Mouse (Mus musculus) limb, embryonic 11.5 days (tissue): ENCODE results near the gene Zscan5b. TPM values are rescaled to one million over a fixed set of nuclear protein-coding genes. Genes with fewer than 3 reads are reported as not detected.

ENCODE experiments used
- ATAC-seq: fragments of 200-750 bp; cut with Nextera tagmentation; 2 replicates; pipeline ENCODE4 v1.8.0; 2017; ENCODE audit warnings: low read depth; ENCODE audit not compliant: insufficient number of reproducible peaks, low FRiP score, low TSS enrichment
- DNase-seq: peaks from one replicate; pipeline ENCODE4 v3.0.0-alpha.2; 2015; ENCODE audit warnings: low spot score
- H3K27ac ChIP-seq: fragments of 300-500 bp; sonication (generic); replicated peaks from 2 replicates; pipeline ENCODE4 v1.5.1; 2014; ENCODE audit warnings: low read depth, mild to moderate bottlenecking, low read length
- H3K27me3 ChIP-seq: fragments of 300-500 bp; sonication (generic); 2 replicates; pipeline ENCODE4 v1.6.1; 2014; ENCODE audit warnings: mild to moderate bottlenecking, low read length, mixed read lengths; ENCODE audit not compliant: control insufficient read depth, insufficient read depth
- H3K36me3 ChIP-seq: fragments of 300-500 bp; sonication (generic); 2 replicates; pipeline ENCODE4 v1.6.1; 2014; ENCODE audit warnings: mild to moderate bottlenecking, low read length, moderate library complexity, mixed read lengths; ENCODE audit not compliant: control insufficient read depth, insufficient read depth
- H3K4me1 ChIP-seq: fragments of 300-500 bp; sonication (generic); 2 replicates; pipeline ENCODE4 v1.6.1; 2014; ENCODE audit warnings: low read length, mixed read lengths; ENCODE audit not compliant: control insufficient read depth, insufficient read depth
- H3K4me2 ChIP-seq: fragments of 300-500 bp; sonication (generic); 2 replicates; pipeline ENCODE4 v1.6.1; 2014; ENCODE audit warnings: low read depth, mild to moderate bottlenecking, moderate library complexity; ENCODE audit not compliant: severe bottlenecking
- H3K4me3 ChIP-seq: fragments of 300-500 bp; sonication (generic); 2 replicates; pipeline ENCODE4 v1.5.1; 2014; ENCODE audit warnings: low read depth, low read length
- H3K9ac ChIP-seq: fragments of 300-500 bp; sonication (generic); 2 replicates; pipeline ENCODE4 v1.6.1; 2014; ENCODE audit warnings: mild to moderate bottlenecking, low read length
- H3K9me3 ChIP-seq: fragments of 300-500 bp; sonication (generic); 2 replicates; pipeline ENCODE4 v1.6.1; 2016; ENCODE audit warnings: low read length; ENCODE audit not compliant: control insufficient read depth
- WGBS: fragments of 180-500 bp; shearing (Covaris S2); extraction: QIAGEN DNeasy Blood & Tissue Kit; methylation state at CpG from one replicate; pipeline ENCODE4 v1.1.7; 2014; 5-methylcytosine and 5-hydroxymethylcytosine counted together
- polyA plus RNA-seq: library from polyadenylated mRNA; unstranded; fragments of >200 nt; fragmentation: Nextera tagmentation; extraction: Ambion mirVana; gene quantifications from 2 replicates; pipeline ENCODE4 v1.2.1, GENCODE M21; 2014

Gene Zscan5b
- polyA plus RNA-seq, 1 experiment from 2014 or later: not detected

DNA sequence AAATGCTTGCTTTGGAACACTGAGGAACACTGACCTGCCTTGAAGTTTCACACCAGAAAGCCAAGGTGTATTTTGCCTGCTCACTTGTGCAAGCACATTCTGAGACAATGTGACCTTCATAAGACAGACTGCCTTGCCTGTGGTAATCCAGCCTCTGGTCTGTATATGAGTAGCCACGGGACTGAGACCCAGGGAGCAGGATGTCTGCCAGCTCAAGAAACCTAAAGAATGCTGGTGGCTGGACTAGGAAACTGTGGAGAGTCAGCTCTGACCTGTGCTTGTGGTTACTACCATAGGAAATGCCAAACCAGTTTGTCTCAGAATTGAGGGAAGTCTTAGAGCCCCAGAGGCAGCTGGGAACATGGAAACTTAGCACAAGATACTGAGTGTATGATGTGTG lies 36.7 kb upstream of the Zscan5b start:
- H3K9ac ChIP-seq: no peak overlapping the region
- H3K9me3 ChIP-seq: peaks cover 2% of the 10 kb centered on the region; the same call in 1 of the 2 replicates
- ATAC-seq (no peak), DNase-seq (no peak)
- no peak overlapping the region for H3K27ac ChIP-seq
- no peak overlapping the region for H3K4me2 ChIP-seq
- peaks cover 14% of the 10 kb centered on the region for H3K36me3 ChIP-seq
- H3K4me1 ChIP-seq: no peaks in the 10 kb centered on the region
- H3K27me3 ChIP-seq: no peaks in the 10 kb centered on the region
- H3K4me3 ChIP-seq: no peak overlapping the region
- WGBS: 94% methylated on average over 1 of the region's 1 CpGs

DNA sequence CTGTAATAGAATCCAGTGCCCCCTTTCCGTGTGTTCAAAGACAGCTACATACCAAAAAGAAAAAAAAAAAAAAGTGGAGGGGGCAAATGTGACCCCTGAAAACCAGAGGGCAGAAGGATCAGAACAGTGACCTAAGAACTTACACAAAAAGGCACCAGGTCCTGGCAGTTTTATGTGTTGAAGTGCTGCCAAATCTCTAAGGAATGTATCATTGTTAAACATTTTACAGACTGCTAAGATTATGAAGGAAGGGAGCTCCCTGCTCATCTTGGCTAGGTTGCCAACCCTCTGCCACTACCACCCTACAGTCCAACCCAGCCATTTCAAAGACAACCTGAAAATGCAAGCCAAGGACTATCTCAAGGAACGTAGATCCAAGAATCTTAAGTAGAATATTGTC lies 35.9 kb upstream of the Zscan5b start:
- Histone ChIP-seq H3K4me1 (no peaks in the 10 kb centered on the region), H3K9me3 (peaks cover 2% of the 10 kb centered on the region; the same call in 1 of the 2 replicates), H3K4me2 (no peak overlapping the region), H3K9ac (no peak overlapping the region), H3K27me3 (no peaks in the 10 kb centered on the region), H3K27ac (no peak overlapping the region), H3K4me3 (no peak overlapping the region), H3K36me3 (peaks cover 14% of the 10 kb centered on the region)
- no peak for ATAC-seq
- 90% methylated on average over 2 of the region's 2 CpGs for WGBS
- DNase-seq: no peak

DNA sequence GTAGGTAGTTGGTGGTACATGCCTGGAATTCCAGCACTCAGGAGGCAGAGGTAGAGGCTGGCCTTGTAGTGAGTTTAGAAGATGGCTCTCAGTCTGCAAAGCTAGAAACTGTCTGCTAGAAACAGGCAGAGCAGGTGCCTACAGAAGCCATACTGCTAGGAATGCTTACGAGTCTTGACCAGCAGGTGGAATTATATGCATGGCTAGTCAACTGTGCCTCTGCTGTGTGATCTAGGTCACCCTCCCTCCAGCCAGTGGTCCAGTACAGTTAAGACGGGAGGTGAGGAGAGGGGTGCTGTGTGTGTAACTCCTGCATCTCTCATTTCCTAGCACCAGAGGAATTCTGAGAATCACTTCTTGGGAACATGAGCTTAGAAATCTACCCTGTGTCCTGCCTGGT lies 35.3 kb upstream of the Zscan5b start:
- 89% methylated on average over 2 of the region's 2 CpGs for WGBS
- H3K9ac ChIP-seq: no peak overlapping the region
- no peaks in the 10 kb centered on the region for H3K4me1 ChIP-seq
- H3K27ac ChIP-seq: no peak overlapping the region
- no peaks in the 10 kb centered on the region for H3K27me3 ChIP-seq
- ATAC-seq (no peak), DNase-seq (no peak)
- H3K4me3 ChIP-seq: no peak overlapping the region
- H3K9me3 ChIP-seq: peaks cover 2% of the 10 kb centered on the region; the same call in 1 of the 2 replicates
- no peak overlapping the region for H3K4me2 ChIP-seq
- peaks cover 14% of the 10 kb centered on the region for H3K36me3 ChIP-seq

DNA sequence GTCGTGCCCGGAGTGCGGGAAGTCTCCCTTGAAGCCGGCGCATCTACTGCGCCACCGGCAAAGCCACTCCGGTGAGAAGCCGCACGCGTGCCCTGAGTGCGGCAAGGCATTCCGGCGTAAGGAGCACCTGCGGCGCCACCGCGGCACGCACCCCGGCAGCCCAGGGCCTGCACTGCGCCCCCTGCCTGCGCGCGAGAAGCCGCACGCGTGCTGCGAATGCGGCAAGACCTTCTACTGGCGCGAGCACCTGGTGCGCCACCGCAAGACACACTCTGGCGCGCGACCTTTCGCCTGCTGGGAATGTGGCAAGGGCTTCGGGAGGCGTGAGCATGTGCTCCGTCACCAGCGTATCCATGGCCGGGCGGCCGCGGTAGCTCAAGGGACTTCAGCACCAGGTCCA lies 32.5 kb upstream of the Zscan5b start:
- ATAC-seq: no peak
- no peak overlapping the region for H3K4me3 ChIP-seq
- WGBS: 32% methylated on average over 43 of the region's 45 CpGs
- peaks cover 14% of the 10 kb centered on the region for H3K36me3 ChIP-seq
- no peaks in the 10 kb centered on the region for H3K4me1 ChIP-seq
- no peak overlapping the region for H3K4me2 ChIP-seq
- no peaks in the 10 kb centered on the region for H3K27me3 ChIP-seq
- peak; percentile 28 for DNase-seq
- 0 out of 2 replicates have a peak, but pooled peaks cover 2% of the 10 kb centered on the region for H3K9me3 ChIP-seq
- no peak overlapping the region for H3K27ac ChIP-seq
- H3K9ac ChIP-seq: no peak overlapping the region

DNA sequence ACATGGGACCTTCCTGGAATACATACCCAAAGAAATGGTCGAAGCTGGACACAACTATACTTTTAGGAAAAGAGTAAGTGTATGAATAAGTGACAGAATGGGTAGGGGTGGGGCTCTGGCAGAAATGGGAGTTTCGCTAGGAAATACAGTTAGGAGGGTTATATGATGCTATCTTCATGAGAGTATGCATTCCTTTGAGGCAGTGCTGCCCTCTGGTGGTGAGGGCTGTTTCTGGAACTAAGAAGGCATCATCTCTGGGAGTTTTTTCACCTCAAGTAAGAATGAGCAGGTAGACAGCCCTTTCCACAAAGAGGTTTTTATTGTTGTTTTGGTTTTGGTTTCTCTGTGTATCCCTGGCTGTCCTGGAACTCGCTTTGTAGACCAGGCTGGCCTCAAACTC lies 30.7 kb upstream of the Zscan5b start:
- Histone ChIP-seq H3K27me3 (no peaks in the 10 kb centered on the region), H3K9me3 (no peaks in the 10 kb centered on the region), H3K4me2 (no peak overlapping the region), H3K4me1 (no peaks in the 10 kb centered on the region), H3K4me3 (no peak overlapping the region), H3K27ac (no peak overlapping the region), H3K9ac (no peak overlapping the region), H3K36me3 (peaks cover 11% of the 10 kb centered on the region)
- DNase-seq: peak; percentile 78
- ATAC-seq: no peak
- 36% methylated on average over 3 of the region's 3 CpGs for WGBS

DNA sequence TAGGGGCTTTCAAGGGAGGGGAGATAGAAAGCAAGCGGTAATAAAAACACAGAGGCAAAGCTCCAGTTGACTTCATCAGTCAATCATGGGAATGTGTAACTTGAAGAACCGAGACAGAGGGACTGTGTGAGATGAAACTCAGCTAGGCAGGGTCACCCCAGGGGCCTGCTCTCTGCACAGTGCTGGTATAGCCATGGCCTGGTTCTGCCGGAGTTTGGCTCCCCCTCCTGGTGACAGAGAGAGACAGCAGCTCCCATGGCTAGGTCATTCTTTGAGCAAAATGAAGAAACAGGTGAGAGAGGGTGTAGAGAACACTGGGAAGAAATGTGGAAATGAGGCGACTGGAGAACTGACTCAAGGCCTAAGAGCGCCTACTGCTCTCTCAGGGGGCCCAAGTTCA lies 27.9 kb upstream of the Zscan5b start:
- H3K4me2 ChIP-seq: no peak overlapping the region
- no peaks in the 10 kb centered on the region for H3K4me1 ChIP-seq
- no peak overlapping the region for H3K4me3 ChIP-seq
- no peak overlapping the region for H3K27ac ChIP-seq
- H3K9me3 ChIP-seq: no peaks in the 10 kb centered on the region
- DNase-seq (peak; percentile 77), ATAC-seq (peak; percentile 73)
- H3K36me3 ChIP-seq: peaks cover 2% of the 10 kb centered on the region
- no peak overlapping the region for H3K9ac ChIP-seq
- no peaks in the 10 kb centered on the region for H3K27me3 ChIP-seq
- 22% methylated on average over 5 of the region's 5 CpGs for WGBS

DNA sequence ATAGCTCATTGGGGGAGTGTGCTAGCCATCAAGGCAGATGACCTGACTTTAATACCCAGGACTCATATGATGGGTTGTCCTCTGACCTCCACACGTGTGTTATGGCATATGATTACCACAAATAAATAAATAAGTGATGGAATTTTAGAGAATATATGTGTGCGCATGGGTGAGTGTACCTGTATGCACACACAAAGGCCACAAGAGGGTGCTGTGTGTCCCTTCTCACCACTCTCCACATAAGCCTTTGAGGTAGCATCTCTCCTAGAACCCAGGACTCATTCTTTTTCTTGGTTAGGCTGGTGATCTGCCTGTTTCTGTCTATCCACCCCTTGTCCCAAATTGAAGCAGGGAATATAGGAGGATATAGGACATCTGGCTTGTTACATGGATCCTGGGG lies 26.3 kb upstream of the Zscan5b start:
- Histone ChIP-seq H3K4me3 (no peak overlapping the region), H3K27me3 (no peaks in the 10 kb centered on the region), H3K4me2 (no peak overlapping the region), H3K27ac (no peak overlapping the region), H3K9me3 (no peaks in the 10 kb centered on the region), H3K9ac (no peak overlapping the region), H3K36me3 (no peaks in the 10 kb centered on the region), H3K4me1 (no peaks in the 10 kb centered on the region)
- WGBS: 50% methylated on average over 2 of the region's 2 CpGs
- ATAC-seq (no peak), DNase-seq (no peak)

DNA sequence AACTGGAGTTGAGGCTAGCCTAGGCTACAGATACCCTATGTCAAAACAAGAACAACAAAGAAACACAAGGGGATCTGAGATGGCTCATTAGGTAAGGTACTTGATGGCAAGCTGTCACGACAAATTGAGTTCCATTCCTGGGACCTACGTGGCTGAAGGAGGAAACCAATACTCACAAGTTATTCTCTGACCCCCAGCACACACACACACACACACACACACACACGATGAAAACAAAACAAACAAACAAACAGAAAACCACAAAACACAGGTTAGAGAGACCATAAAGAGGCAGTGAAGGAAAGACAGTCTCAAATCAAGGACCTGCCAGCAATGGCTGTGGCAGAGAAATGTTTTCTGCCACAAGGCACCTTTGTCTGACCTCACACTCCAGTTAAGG lies 25.3 kb upstream of the Zscan5b start, which contains the start of gene Galp:
Galp (plus strand) TSS at position 301 of the 400 bp plus-strand sequence.
- H3K4me2 ChIP-seq: no peak within 1 kb of the TSS
- ATAC-seq (no peak), DNase-seq (no peak)
- H3K9me3 ChIP-seq: no peaks in the 10 kb centered on the region
- H3K27ac ChIP-seq: no peak within 1 kb of the TSS
- no peaks in the 10 kb centered on the region for H3K4me1 ChIP-seq
- no peak within 1 kb of the TSS for H3K4me3 ChIP-seq
- H3K27me3 ChIP-seq: no peaks in the 10 kb centered on the region
- WGBS: 74% methylated on average over 3 of the region's 3 CpGs
- H3K36me3 ChIP-seq: no peaks in the 10 kb centered on the region
- H3K9ac ChIP-seq: no peak within 1 kb of the TSS

DNA sequence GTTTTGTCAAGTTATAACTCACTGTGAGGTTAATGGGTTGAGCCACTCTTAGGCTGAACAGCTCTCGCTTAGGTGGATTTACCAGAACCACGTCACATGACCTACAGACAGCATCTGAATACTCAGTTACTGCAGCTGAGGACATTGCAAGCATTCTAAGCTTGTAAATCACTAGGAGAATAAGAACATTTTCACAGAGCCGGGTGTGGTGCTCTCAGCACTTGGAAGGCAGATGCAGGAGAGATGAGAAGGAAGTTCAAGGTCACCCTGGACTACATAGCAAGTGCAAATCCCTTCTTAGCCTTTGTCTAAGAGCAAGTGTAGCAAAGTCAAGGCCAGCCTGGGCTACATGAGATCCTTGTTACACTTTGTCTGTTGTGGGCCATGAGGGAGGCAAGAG lies 17.9 kb upstream of the Zscan5b start:
- H3K27ac ChIP-seq: no peak overlapping the region
- WGBS: 72% methylated on average over 3 of the region's 3 CpGs
- no peak overlapping the region for H3K4me3 ChIP-seq
- DNase-seq (no peak), ATAC-seq (no peak)
- no peak overlapping the region for H3K9ac ChIP-seq
- no peaks in the 10 kb centered on the region for H3K36me3 ChIP-seq
- no peaks in the 10 kb centered on the region for H3K27me3 ChIP-seq
- no peaks in the 10 kb centered on the region for H3K4me1 ChIP-seq
- no peak overlapping the region for H3K4me2 ChIP-seq
- H3K9me3 ChIP-seq: no peaks in the 10 kb centered on the region
